15 mouse cellular contexts compared by ENCODE assay signal in the genomic region with DNA sequence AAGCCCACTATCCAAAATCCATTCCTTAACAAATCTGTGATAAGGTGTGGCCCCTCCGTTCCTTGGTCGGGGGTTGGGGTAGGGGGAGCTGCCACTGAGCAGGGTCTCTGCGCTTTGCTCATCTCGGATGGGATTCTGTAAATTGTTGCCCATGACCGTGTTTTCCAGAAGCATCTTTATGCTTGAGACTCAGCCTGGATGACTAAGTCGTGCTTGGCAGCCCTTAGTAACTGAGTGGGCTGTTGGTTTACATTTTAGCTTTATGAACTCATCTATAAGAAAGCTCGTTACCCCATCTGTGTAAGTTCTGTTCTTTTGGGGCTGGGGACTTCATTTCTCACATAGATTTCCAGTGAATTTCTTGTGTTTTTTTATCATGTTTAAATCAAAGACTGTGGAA.
DNase-seq lines count a peak whose midpoint lies in the region.
"Had no signal": no experiment of that assay in that cellular context is flagged by ENCODE, and none has a peak within 500 bp of the region (broad histone marks: within the 10 kb centered on the region; RNA-seq: fewer than 3 reads in every experiment).

No protein-coding gene starts in this region.

- peak; percentile 19 to 46 for DNase-seq in frontal cortex, postnatal 36 days (ENCODE audit: low spot score in 2 of 2)
- no peak for DNase-seq in frontal cortex, postnatal 10 days (ENCODE audit: low spot score in 2 of 2)
- peak; percentile 33 for DNase-seq in right cerebral cortex, adult 18-20 months
- no peak for DNase-seq in right cerebral cortex, postnatal 10 days (ENCODE audit: low spot score in 2 of 2)
- DNase-seq in brain, adult 2 months (ENCODE audit: low read depth, low spot score), result peak; percentile 75
- peak; percentile 45 for DNase-seq in telencephalon, adult 2 months (ENCODE audit: low read depth, low spot score)
- no peak for DNase-seq in urinary bladder, postnatal 25 days (ENCODE audit: low spot score)
- DNase-seq: adrenal gland, postnatal 10 days; B cell, adult 2 months; cerebellum, adult 2 months; cerebellum, postnatal 25 days; forebrain, postnatal 0 days; gastrocnemius, postnatal 14 days; heart, adult 2 months; heart, postnatal 14 days had no signal

Comparison
In these comparisons a context has a peak if more than half of its experiments do, and no peak if none do; other contexts are left out.
1. DNase-seq: peak in frontal cortex, postnatal 36 days (2 of 2), right cerebral cortex, adult 18-20 months (single experiment), brain, adult 2 months (single experiment) and telencephalon, adult 2 months (single experiment); none in frontal cortex, postnatal 10 days (0 of 2), right cerebral cortex, postnatal 10 days (0 of 2) and urinary bladder, postnatal 25 days (single experiment).